Mouse (Mus musculus): ENCODE data around the gene S100a16.

DNA sequence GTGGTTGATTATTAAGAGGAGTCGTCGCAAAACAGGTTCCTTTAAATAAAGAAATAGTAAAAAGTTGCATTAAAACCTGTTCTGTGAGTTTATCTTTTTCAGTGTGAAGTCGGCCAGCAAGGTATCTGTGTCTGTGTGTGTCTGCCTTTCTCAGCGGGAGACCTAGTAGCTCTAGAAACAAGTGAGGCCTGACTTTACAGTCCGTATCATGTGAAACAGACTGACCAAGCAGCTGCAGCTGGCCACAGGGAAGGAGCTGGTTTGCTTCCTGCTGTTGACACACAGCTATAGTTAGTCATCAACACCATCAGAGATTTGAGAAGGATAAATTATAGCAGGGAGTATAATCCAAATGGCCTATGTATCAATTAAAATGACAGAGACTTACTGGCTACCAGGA is 5.3 kb upstream of the S100a16 start:
- no peak for TF ChIP-seq CTCF (conservative IDR thresholded peaks at IDR 0.05; ENCODE audit: low read length)
- TF ChIP-seq POU5F1 (IDR thresholded peaks at IDR 0.05; ENCODE audit: borderline replicate concordance, low read length), result no peak
